Mouse (Mus musculus) stomach, embryonic 15.5 days (tissue): Measurements from ENCODE around the gene Slc25a4. TPM values are rescaled to one million over a fixed set of nuclear protein-coding genes. Genes with fewer than 3 reads are reported as not detected.
"Not testable (repeated sequence)": the region's sequence is repeated elsewhere in the genome, so short reads cannot be mapped to it uniquely, and the experiment has no call there.

Experiments
- ATAC-seq: fragments of 200-750 bp; cut with Nextera tagmentation; 2 replicates; pipeline ENCODE4 v1.8.0; 2017; ENCODE audit warnings: low read depth, moderate number of reproducible peaks, moderate TSS enrichment; ENCODE audit not compliant: insufficient read depth, low FRiP score
- H3K27ac ChIP-seq: fragments of 300-500 bp; sonication (generic); 2 replicates; pipeline ENCODE4 v1.5.1; 2015; ENCODE audit warnings: mild to moderate bottlenecking, inconsistent platforms
- H3K27me3 ChIP-seq: fragments of 300-500 bp; sonication (generic); replicated peaks from 2 replicates; pipeline ENCODE4 v1.6.1; 2015; ENCODE audit warnings: inconsistent platforms
- H3K36me3 ChIP-seq: fragments of 300-500 bp; sonication (generic); 2 replicates; pipeline ENCODE4 v1.6.1; 2015; ENCODE audit warnings: inconsistent platforms
- H3K4me1 ChIP-seq: fragments of 300-500 bp; sonication (generic); 2 replicates; pipeline ENCODE4 v1.6.1; 2015; ENCODE audit warnings: inconsistent platforms
- H3K4me2 ChIP-seq: fragments of 300-500 bp; sonication (generic); 2 replicates; pipeline ENCODE4 v1.6.1; 2015; ENCODE audit warnings: mild to moderate bottlenecking, inconsistent platforms
- H3K4me3 ChIP-seq: fragments of 300-500 bp; sonication (generic); replicated peaks from 2 replicates; pipeline ENCODE4 v1.5.1; 2015; ENCODE audit warnings: inconsistent platforms
- H3K9ac ChIP-seq: fragments of 300-500 bp; sonication (generic); 2 replicates; pipeline ENCODE4 v1.6.1; 2015; ENCODE audit warnings: inconsistent platforms
- H3K9me3 ChIP-seq: fragments of 300-500 bp; sonication (generic); 2 replicates; pipeline ENCODE4 v1.6.1; 2016; ENCODE audit warnings: inconsistent platforms
- WGBS: fragments of 180-500 bp; shearing (Covaris S2); methylation state at CpG from one replicate; pipeline ENCODE4 v1.1.7; 2015; 5-methylcytosine and 5-hydroxymethylcytosine counted together
- polyA plus RNA-seq: library from polyadenylated mRNA; unstranded; fragments of >200 nt; fragmentation: Nextera tagmentation; extraction: Ambion mirVana; gene quantifications from 2 replicates; pipeline ENCODE4 v1.2.1, GENCODE M21; 2015

The Slc25a4 gene
- 404 and 410 TPM in 2 replicates for polyA plus RNA-seq

DNA sequence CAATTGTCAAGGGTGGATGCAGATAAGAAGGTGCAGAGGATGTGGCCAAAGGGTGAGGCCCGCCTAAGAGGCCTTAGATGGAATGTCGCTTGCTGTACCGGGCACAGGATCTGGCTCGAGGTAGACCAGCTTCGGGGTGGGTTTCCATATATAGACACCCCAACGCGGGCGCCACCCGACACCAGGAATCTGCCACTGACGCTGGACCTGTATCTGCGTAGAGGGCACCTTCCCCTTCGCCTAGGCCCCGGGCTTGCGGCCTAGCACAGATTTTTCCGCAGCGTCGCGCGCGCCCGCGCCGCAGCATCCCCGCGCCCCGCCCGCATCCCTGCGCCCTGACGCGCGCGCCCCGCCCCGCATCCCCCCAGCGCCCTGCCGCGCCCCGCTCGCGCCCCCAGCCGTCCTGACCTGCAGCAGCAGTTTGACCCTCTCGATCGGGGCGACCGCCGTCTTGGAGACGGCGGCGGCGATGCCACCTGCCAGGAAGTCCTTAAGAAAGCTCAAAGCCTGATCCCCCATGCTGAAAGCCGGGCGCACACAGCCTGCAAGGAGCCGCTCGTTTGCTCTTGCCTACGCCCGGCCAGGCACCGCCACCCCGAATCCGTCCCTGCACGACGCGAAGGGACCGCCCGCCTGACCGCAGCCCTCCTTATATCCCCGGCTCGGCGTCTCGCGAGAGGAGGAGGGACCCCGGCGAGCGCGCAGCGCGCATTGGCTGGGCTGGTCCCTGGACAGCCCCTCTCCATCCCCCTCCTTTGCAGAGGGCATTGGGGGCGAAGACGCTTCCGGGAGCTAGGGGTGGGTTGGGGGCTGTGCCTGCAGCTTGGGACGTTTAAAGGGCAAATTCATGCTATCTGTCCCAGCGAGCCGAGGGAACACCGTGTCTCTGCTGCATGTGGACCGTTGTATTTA is at the start of gene Slc25a4:
Slc25a4 (minus strand) TSS at position 881 of the 912 bp plus-strand sequence.
- Histone ChIP-seq H3K9me3 (no peaks in the 10 kb centered on the region), H3K4me2 (peak within 1 kb of the TSS; percentile 75), H3K4me3 (peak within 1 kb of the TSS; percentile 84), H3K27me3 (no peaks in the 10 kb centered on the region), H3K27ac (peak within 1 kb of the TSS; percentile 96), H3K36me3 (peaks cover 18% of the 10 kb centered on the region), H3K4me1 (peaks cover 19% of the 10 kb centered on the region), H3K9ac (peak within 1 kb of the TSS; percentile 78)
- ATAC-seq, result peak; percentile 97
- under 1% methylated on average over 79 of the region's 84 CpGs for WGBS

DNA sequence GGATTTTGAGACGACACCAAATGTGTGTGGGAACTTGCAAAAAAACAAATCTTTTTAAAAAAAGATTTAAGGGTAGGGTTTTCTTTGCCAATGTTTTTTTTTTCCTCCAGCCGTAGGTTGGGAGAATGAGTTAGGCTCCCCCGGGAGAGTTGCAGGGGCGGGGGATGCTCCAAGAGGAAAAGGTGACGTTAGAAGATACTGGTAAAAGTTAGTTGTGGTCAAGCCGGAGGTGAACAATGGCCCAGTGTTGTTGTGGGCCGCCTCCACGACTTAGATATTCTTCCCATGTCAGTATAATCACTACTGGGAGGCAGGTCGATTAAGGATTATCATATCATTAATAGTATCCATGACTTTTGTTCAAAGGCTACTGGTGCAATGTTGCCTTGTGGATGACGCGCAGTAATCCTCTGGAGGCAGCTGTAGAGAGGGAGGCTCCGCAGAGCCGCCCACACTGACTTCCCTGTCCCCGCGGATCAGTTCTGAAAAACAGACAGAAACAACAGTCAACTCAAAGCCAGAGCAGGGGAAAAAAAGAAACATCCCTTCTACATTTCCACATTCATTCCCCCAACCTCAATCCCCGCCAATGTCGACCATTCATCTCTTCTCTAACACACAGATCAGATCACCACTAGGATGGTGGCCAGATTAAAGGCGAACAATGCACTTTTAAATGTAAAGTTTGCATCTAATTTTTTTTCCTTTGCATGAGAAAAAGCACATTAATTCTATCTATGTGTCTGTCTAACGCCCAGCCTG is 47.0 kb upstream of the Slc25a4 start:
- Histone ChIP-seq H3K4me1 (no peaks in the 10 kb centered on the region), H3K9ac (no peak overlapping the region), H3K27ac (no peak overlapping the region), H3K36me3 (no peaks in the 10 kb centered on the region), H3K9me3 (no peaks in the 10 kb centered on the region), H3K4me3 (no peak overlapping the region), H3K27me3 (no peaks in the 10 kb centered on the region), H3K4me2 (no peak overlapping the region)
- no peak for ATAC-seq
- WGBS, result 46% methylated on average over 19 of the region's 19 CpGs

DNA sequence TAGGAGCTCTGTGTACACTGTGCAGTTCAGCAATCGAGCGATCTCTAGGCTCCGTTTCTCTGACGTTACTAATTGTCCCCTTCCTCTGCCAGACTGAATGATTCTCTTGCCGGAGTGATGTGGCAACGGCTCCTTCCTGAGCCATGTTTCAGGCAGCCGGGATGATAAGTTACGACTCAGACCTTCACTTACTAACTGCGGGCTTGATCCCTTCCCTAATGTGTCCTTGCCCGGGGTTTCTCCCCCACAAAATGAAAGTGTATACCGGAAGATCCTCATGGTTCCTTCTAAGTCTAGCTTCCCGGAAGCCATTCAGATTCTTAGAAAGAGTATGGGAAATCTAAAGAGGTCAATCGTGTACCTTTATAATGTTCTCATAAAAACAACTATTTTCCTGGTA is 41.4 kb upstream of the Slc25a4 start:
- 54% methylated on average over 13 of the region's 13 CpGs for WGBS
- no peak overlapping the region for H3K4me2 ChIP-seq
- H3K27ac ChIP-seq, result no peak overlapping the region
- no peak overlapping the region for H3K9ac ChIP-seq
- no peaks in the 10 kb centered on the region for H3K9me3 ChIP-seq
- H3K36me3 ChIP-seq, result no peaks in the 10 kb centered on the region
- no peaks in the 10 kb centered on the region for H3K4me1 ChIP-seq
- no peaks in the 10 kb centered on the region for H3K27me3 ChIP-seq
- ATAC-seq, result no peak
- H3K4me3 ChIP-seq, result no peak overlapping the region

DNA sequence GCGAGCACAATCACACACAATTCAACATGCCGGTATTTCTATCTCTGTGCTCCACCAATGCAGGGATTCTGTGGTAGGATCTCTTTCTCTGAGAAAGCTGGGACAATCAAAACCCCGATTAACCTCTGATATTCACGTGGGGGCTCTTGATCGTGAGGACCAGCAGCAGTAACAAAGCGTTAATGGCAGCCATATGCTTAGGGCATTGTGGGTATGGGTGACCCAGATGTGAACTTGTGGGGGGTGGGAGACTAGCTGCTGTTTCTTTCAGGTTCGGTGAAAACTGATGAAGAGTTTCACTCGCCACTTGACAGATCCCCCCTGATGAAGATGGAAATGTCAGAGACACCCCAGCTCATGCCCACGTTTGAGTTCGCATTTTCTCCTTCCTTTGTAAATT is 40.5 kb upstream of the Slc25a4 start:
- H3K9ac ChIP-seq, result no peak overlapping the region
- no peaks in the 10 kb centered on the region for H3K36me3 ChIP-seq
- no peak overlapping the region for H3K27ac ChIP-seq
- WGBS, result 41% methylated on average over 10 of the region's 10 CpGs
- no peaks in the 10 kb centered on the region for H3K4me1 ChIP-seq
- no peak overlapping the region for H3K4me2 ChIP-seq
- no peak overlapping the region for H3K4me3 ChIP-seq
- no peaks in the 10 kb centered on the region for H3K27me3 ChIP-seq
- H3K9me3 ChIP-seq, result no peaks in the 10 kb centered on the region
- ATAC-seq, result no peak

DNA sequence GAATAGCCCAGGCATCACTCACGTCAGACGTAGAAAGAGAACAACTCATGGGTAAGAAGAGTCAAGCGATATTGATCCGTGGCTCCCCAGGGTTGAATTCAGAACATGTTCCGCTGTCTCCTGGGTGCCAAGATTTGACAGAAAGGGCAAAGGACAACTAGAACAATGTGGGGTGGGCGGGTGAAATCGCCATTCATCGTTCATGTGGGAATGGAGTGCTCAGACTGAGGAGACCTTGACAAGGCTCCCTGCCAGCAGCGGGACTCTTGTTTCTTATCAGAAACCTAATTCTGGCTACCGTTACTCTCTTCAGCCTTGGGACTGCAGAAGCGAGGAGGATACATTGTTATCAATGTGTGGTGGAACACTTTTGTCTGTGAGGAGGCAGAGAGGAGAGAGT is 35.3 kb upstream of the Slc25a4 start:
- no peak for ATAC-seq
- Histone ChIP-seq H3K4me1 (no peaks in the 10 kb centered on the region), H3K27me3 (no peaks in the 10 kb centered on the region), H3K36me3 (no peaks in the 10 kb centered on the region), H3K4me2 (no peak overlapping the region), H3K4me3 (no peak overlapping the region), H3K9ac (no peak overlapping the region), H3K27ac (no peak overlapping the region), H3K9me3 (no peaks in the 10 kb centered on the region)
- WGBS, result 58% methylated on average over 11 of the region's 11 CpGs

DNA sequence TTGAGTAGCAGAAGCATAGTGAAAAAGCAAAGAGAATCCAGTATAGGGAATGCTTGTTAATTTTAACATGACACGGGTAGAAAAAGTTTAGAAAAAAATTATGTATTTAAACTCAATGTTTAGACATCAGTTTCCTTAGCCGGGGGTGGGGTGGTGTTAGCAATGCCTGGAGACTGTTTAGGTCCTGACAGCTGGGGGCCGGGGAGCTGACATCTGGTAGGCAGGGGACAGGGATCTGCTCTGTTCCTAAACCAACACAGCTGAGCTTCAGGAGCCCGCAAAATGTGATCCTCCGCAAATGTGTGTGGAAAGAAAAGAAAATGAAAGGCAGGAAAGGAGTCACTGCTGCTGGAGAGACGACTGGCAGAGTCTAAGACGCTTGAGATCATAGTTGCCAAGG is 31.9 kb upstream of the Slc25a4 start:
- Histone ChIP-seq H3K4me3 (no peak overlapping the region), H3K4me2 (no peak overlapping the region), H3K4me1 (no peaks in the 10 kb centered on the region), H3K27ac (no peak overlapping the region), H3K27me3 (no peaks in the 10 kb centered on the region), H3K36me3 (no peaks in the 10 kb centered on the region), H3K9ac (no peak overlapping the region), H3K9me3 (no peaks in the 10 kb centered on the region)
- WGBS, result 28% methylated on average over 7 of the region's 7 CpGs
- no peak for ATAC-seq

DNA sequence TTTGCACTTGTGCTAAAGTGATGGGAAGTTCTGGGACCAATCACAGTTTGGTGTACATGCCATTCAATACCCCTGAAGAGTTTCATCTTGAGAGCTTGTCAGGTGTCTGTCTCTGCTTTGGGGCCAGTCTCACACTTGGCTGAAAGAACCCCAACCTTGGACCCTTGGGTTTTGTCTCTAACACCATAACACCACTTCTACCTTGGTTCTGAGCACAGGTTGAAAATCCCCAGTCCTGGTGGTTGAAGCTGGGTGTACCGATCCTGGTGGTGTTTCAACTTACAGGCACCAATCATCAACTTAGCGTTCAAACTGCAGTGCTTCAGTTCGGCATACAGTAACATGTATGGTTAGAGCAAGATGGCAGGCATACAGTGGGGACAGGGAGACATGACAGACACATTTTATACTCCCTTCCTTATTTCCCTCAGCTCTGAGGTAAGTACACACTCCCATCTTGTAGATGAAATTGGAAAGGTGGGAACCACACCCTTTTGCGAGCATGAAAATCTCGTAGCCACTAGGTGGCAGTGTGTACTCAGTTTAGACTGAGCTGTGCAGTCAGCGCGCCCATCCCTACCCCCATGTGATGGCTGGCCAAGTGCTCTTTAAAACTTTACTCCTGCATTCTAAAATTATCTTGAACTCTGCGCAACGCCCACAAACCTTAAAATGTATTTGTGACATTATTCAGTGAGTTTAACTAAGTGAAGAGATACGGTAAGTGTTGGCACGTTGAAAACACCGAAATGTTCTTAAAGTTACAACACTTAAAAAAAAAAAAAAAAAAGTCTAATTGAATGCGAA is 30.7 kb upstream of the Slc25a4 start:
- peak; percentile 68 for ATAC-seq
- H3K4me3 ChIP-seq, result no peak overlapping the region
- no peaks in the 10 kb centered on the region for H3K4me1 ChIP-seq
- no peak overlapping the region for H3K27ac ChIP-seq
- H3K27me3 ChIP-seq, result no peaks in the 10 kb centered on the region
- no peak overlapping the region for H3K9ac ChIP-seq
- H3K9me3 ChIP-seq, result no peaks in the 10 kb centered on the region
- no peak overlapping the region for H3K4me2 ChIP-seq
- WGBS, result 25% methylated on average over 13 of the region's 13 CpGs
- H3K36me3 ChIP-seq, result no peaks in the 10 kb centered on the region

DNA sequence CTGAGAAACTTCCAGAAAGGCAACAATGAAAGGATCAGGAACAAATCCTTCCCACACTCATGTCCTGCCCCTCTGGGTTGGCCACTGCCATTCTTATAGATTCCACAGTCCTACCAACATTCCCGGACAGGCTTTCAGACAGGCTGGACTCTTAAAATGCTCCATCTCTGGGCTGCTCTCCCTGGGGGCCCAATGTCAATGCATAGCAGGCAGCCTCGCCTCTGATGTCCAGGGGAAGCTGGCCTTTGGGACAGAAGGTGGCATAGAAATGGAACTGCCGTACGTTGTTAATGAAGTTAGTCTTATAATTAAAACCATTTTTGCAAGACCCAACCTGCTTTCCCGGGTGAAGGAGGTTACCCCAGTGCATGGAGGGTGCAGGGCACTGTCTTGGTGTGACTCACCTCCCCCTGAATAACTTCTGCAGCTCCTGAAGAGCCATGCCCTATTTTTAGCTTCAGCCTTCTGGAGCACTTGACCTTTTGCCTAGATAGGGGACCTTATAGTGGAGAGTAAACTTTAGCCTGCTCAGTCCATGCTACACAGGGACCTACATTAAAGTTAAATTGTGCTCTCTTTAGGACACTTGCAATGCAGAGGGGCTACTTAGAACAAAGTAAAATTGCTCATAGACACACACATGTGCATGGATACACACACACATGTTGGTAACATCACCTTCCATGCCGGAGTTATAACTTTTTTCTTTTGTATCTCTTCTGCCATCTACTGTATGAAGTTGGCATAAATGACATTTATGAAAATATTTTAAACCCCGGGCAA is 25.5 kb upstream of the Slc25a4 start:
- H3K9me3 ChIP-seq, result no peaks in the 10 kb centered on the region
- no peak overlapping the region for H3K4me2 ChIP-seq
- H3K4me1 ChIP-seq, result no peaks in the 10 kb centered on the region
- H3K27ac ChIP-seq, result no peak overlapping the region
- 60% methylated on average over 7 of the region's 7 CpGs for WGBS
- no peak overlapping the region for H3K9ac ChIP-seq
- H3K27me3 ChIP-seq, result no peaks in the 10 kb centered on the region
- ATAC-seq, result no peak
- no peak overlapping the region for H3K4me3 ChIP-seq
- no peaks in the 10 kb centered on the region for H3K36me3 ChIP-seq

DNA sequence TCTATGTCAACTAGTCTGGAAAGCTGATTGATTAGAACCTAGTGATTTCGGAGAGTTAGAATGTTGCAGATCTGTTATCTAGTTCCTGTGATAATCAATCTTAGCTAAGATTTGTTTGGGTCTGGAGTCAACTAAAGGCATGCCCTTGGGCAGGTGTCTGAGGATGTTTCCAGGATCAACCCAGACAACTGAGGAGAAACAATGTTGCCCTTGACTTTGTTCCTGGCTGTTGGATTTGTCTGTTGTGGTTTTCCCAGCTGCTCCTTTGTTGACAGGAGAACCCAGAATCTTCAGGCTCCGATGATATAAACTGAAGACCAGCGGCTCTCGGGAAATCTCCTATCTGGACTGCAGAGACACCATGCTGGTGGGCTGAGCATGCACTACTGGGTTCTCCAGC is 23.7 kb upstream of the Slc25a4 start:
- Histone ChIP-seq H3K27ac (no peak overlapping the region), H3K4me1 (no peaks in the 10 kb centered on the region)
- WGBS, result 64% methylated on average over 4 of the region's 4 CpGs

DNA sequence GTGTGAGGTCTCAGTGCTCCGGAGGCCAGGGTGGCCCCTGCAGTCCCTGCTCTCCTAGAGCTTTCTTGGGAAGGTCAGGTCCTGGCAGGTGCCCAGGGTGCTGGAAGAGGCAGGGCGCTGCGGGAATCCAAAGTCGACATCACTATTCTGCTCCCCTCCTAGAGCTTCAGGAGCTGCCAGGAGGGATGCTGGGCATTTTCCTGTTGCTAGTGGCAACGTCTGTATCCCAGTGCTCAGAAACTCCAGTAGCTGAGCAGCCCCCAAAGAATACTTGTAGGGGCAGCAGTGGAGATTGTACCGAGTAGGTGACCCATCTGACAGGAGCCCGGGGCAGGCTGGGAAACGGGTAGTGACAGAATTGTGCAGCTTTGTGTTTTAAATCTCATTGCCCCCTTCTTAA is 21.7 kb upstream of the Slc25a4 start:
- 64% methylated on average over 8 of the region's 8 CpGs for WGBS
- Histone ChIP-seq H3K36me3 (no peaks in the 10 kb centered on the region), H3K4me2 (no peak overlapping the region), H3K4me3 (no peak overlapping the region), H3K9me3 (no peaks in the 10 kb centered on the region), H3K27ac (no peak overlapping the region), H3K9ac (no peak overlapping the region), H3K4me1 (no peaks in the 10 kb centered on the region), H3K27me3 (no peaks in the 10 kb centered on the region)
- ATAC-seq, result no peak

More for the DNA sequence above, 23.7 kb upstream of the Slc25a4 start:
- Histone ChIP-seq H3K9me3 (no peaks in the 10 kb centered on the region), H3K4me3 (no peak overlapping the region), H3K36me3 (no peaks in the 10 kb centered on the region), H3K9ac (no peak overlapping the region), H3K4me2 (no peak overlapping the region), H3K27me3 (no peaks in the 10 kb centered on the region)
- ATAC-seq, result no peak

DNA sequence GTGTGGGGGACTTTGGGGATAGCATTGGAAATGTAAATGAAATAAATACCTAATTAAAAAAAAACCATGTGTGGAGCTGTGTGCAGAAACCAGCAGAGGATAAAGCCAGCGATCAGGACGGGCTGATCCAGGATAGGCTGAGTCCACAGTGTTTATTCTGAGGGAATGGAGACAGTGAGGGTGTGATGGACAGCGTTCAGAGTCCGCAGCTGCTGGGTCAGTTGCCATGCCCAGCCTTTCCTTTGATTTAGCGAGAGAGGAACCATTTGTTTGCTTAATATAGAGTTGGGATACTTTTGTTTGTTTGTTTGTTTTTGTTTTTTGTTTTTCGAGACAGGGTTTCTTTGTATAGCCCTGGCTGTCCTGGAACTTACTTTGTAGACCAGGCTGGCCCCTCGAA is 20.9 kb upstream of the Slc25a4 start:
- 71% methylated on average over 7 of the region's 7 CpGs for WGBS
- not testable (repeated sequence) for H3K36me3 ChIP-seq, H3K9ac ChIP-seq, H3K4me2 ChIP-seq, H3K9me3 ChIP-seq, H3K27me3 ChIP-seq, H3K4me3 ChIP-seq, H3K27ac ChIP-seq, ATAC-seq, H3K4me1 ChIP-seq
